Mouse (Mus musculus): ENCODE results near the gene Ldlrap1.

Gene Ldlrap1

GRCm38 (mm10) chr4:134704590-134704989 lies 63.2 kb downstream of the Ldlrap1 start:
- no peak for DNase-seq

DNA sequence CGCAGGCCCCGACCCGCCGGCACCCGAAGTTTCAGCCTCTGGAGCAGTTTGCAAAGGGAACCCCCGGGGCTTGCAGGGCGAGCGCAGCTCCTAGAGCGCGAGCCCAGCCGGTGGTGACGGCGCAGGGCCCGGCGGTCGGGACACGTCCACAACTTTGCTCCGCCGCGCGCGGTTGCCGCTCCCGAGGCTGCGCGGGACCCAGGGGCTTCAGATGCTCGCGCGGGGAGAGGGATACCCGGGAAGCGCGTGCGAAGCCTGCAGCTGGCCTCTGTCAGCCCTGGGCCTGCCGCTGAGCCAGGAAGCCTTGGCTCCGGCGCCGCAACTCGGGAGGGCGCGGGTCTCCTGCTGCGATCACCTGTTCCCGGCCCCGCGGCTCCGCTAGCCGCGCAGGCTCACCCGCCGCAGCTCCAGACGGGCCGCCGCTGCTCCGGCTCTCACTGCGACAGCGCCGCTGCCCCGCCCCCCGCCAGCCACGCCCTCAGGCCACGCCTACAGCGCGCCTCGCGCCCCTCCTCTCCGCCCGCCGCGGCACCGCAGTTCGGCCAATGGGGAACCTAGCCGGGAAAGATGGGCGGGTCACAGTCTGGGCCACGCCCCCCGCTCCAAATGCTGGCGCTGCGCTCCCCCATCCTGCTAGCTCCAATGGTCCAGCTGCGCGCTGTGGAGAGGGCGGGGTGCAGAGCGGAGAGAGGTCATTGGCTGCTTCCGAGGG lies 63.8 kb downstream of the Ldlrap1 start, which contains the start of gene Man1c1:
TSS of gene Man1c1 (minus strand) at position 456 of the 712 bp plus-strand sequence.
- peak; percentile 99 for DNase-seq

GRCm38 (mm10) chr4:134702981-134703834 lies 64.6 kb downstream of the Ldlrap1 start:
- peak; percentile 52 to 65 for DNase-seq

- DNase-seq, result peak; percentile 92 to 93
Measured at GRCm38 (mm10) chr4:134701934-134702333, 65.9 kb downstream of the Ldlrap1 start.

- DNase-seq, result no peak
Measured at GRCm38 (mm10) chr4:134700911-134701310, 66.9 kb downstream of the Ldlrap1 start.

DNA sequence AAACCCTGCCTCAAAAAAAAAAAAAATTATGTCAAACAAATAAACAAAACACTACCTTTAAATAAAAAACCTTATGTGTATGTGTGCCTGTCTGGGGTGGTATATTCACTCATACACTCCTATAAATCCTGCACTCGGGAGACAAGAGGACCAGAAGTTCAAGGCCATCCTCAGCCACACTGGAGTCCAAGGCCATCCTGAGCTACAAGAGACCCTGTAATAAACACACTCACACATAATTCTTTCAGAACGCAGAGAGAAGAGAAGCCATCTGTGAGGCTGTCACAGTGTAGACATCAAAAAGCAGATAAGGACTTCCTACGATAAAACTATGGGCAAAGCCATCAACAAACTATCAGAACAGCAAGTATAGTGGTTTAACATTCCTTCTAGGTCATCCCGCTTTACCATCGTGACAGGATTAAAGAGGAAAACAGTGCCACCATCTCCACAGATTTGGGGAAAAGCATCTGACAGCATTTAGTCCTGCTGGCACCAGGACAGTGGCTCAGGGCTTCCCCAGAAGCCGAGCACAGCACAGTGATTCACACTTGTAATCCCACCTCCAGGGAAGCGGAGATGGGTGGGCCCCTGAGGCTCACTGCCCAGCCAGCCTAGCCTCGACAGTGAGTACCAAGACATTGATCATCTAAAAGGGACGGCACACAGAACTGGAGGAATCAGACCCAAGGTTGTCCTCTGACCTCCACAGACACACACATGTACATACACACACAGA lies 74.5 kb downstream of the Ldlrap1 start:
- DNase-seq, result peak in 1 of 2 experiments; percentile 24

DNA sequence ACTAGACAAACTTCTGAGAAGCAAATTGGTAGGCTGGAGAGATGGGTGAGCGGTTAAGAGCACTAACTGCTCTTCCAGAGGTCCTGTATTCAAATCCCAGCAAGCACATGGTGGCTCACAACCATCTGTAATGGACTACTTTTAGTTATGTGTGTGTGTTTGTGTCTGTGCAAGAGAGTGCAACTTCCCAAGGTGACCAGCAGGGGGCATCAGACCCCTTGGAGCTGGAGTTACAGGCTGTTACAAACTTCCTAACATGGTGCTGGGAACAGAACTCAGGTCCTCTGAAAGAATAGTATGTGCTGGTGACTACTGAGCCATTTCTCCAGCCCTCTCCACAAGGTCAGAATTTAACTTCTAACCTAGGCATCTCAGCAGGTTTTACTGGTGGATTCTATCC lies 75.4 kb downstream of the Ldlrap1 start:
- DNase-seq, result no peak

Data from cerebellum, postnatal 14 days (tissue).